Mouse (Mus musculus) liver, embryonic 14.5 days (tissue): ENCODE data around the gene Id4.

Source experiments
- CTCF ChIP-seq: IDR thresholded peaks from 2 replicates; pipeline ENCODE4 v1.5.1; 2016; ENCODE audit warnings: antibody characterized with exemption, low read depth, control low read depth
- EP300 ChIP-seq: IDR thresholded peaks from 2 replicates; pipeline ENCODE4 v1.6.1; 2016; ENCODE audit warnings: antibody characterized with exemption, low read depth

DNA sequence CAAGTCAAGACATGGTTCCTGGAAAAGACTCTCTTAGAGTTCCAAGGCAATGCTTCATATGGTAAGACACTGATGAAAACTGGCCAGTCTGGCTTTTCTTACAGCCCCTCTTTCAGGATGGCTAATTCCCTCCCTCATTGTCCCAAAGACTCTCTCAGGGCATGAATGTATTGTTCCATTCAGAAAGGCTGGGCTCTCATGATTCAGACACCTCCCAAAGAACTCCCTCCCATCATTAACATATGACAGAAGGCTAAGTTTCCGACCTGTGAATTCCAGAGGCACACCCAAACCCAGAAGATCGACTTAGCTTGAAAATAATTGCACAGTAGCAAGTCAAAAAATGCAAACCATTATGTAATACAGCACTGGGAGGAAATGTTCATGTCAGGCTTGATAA lies 8.5 kb upstream of the Id4 start:
- TF ChIP-seq EP300 (no peak), CTCF (no peak)
